Mouse (Mus musculus) heart, postnatal 0 days (tissue): ENCODE data around the gene Qpct. TPM values are rescaled to one million over a fixed set of nuclear protein-coding genes. Genes with fewer than 3 reads are reported as not detected.

ENCODE experiments used
- ATAC-seq: fragments of 200-750 bp; cut with Nextera tagmentation; 2 replicates; pipeline ENCODE4 v1.8.0; 2017; ENCODE audit warnings: low read depth, moderate number of reproducible peaks, moderate library complexity; ENCODE audit not compliant: insufficient read depth
- DNase-seq: peaks from one replicate; pipeline ENCODE4 v3.0.0-alpha.2; 2016; ENCODE audit warnings: low spot score
- H3K27ac ChIP-seq: fragments of 300-500 bp; sonication (generic); 2 replicates; pipeline ENCODE4 v1.5.1; 2014; ENCODE audit warnings: low read depth, mild to moderate bottlenecking
- H3K27me3 ChIP-seq: fragments of 300-500 bp; sonication (generic); 2 replicates; pipeline ENCODE4 v1.6.1; 2014; ENCODE audit warnings: low read length, mixed read lengths; ENCODE audit not compliant: control insufficient read depth, insufficient read depth
- H3K36me3 ChIP-seq: fragments of 300-500 bp; sonication (generic); replicated peaks from 2 replicates; pipeline ENCODE4 v1.6.1; 2014; ENCODE audit warnings: low read length, mixed read lengths; ENCODE audit not compliant: control insufficient read depth, insufficient read depth
- H3K4me1 ChIP-seq: fragments of 300-500 bp; sonication (generic); 2 replicates; pipeline ENCODE4 v1.6.1; 2014; ENCODE audit warnings: antibody characterized with exemption; ENCODE audit not compliant: control insufficient read depth, insufficient read depth
- H3K4me2 ChIP-seq: fragments of 300-500 bp; sonication (generic); 2 replicates; pipeline ENCODE4 v1.6.1; 2014; ENCODE audit warnings: low read depth, mild to moderate bottlenecking, low read length, moderate library complexity
- H3K4me3 ChIP-seq: fragments of 300-500 bp; sonication (generic); 2 replicates; pipeline ENCODE4 v1.5.1; 2014; ENCODE audit warnings: low read depth, low read length
- H3K9ac ChIP-seq: fragments of 300-500 bp; sonication (generic); replicated peaks from 2 replicates; pipeline ENCODE4 v1.6.1; 2014; ENCODE audit warnings: low read depth, low read length, mixed read lengths
- H3K9me3 ChIP-seq: fragments of 300-500 bp; sonication (generic); replicated peaks from 2 replicates; pipeline ENCODE4 v1.6.1; 2016; ENCODE audit warnings: low read length; ENCODE audit not compliant: control insufficient read depth
- CTCF ChIP-seq: IDR thresholded peaks from 2 replicates; pipeline ENCODE4 v1.5.1; 2016; ENCODE audit warnings: antibody characterized with exemption, control low read depth, low read depth
- EP300 ChIP-seq: IDR thresholded peaks from 2 replicates; pipeline ENCODE4 v1.6.1; 2016; ENCODE audit warnings: antibody characterized with exemption, low read depth
- WGBS: fragments of 180-500 bp; shearing (Covaris S2); extraction: QIAGEN DNeasy Blood & Tissue Kit; methylation state at CpG from one replicate; pipeline ENCODE4 v1.1.7; 2014; 5-methylcytosine and 5-hydroxymethylcytosine counted together
- polyA plus RNA-seq: library from polyadenylated mRNA; unstranded; fragments of >200 nt; fragmentation: Nextera tagmentation; extraction: Ambion mirVana; gene quantifications from 2 replicates; pipeline ENCODE4 v1.2.1, GENCODE M21; 2015
- total RNA-seq: library from RNA; depleted of rRNA; stranded (reverse); fragments of >200 nt; gene quantifications from 2 replicates; pipeline ENCODE4 v1.2.3, GENCODE M21; 2014; ENCODE audit warnings: low replicate concordance; rRNA removed

The Qpct gene
- 8.2 and 26.3 TPM in 2 replicates for total RNA-seq
- 21.2 TPM in 2 replicates for polyA plus RNA-seq

- ATAC-seq (no peak), DNase-seq (no peak)
- no peaks in the 10 kb centered on the region for H3K36me3 ChIP-seq
- peak within 1 kb of the TSS; percentile 95 for H3K4me2 ChIP-seq
- peak within 1 kb of the TSS; percentile 18; the same call in 1 of the 2 replicates for H3K27ac ChIP-seq
- H3K9me3 ChIP-seq: no peaks in the 10 kb centered on the region
- TF ChIP-seq CTCF: no peak; the same call in 1 of the 2 replicates
- no peak for TF ChIP-seq EP300
- peak within 1 kb of the TSS; percentile 61 for H3K4me3 ChIP-seq
- H3K4me1 ChIP-seq: no peaks in the 10 kb centered on the region
- WGBS: 76% methylated on average over 4 of the region's 4 CpGs
- H3K27me3 ChIP-seq: peaks cover 5% of the 10 kb centered on the region
- no peak within 1 kb of the TSS for H3K9ac ChIP-seq
These were observed at the start of gene Qpct for GRCm38 (mm10) chr17:79051606-79052005. Gene Qpct, plus strand, starts transcription at chr17:79051906.

GRCm38 (mm10) chr17:79013625-79014024 lies 38.1 kb upstream of the Qpct start:
- Histone ChIP-seq H3K27me3 (no peaks in the 10 kb centered on the region), H3K4me1 (peaks cover 18% of the 10 kb centered on the region)
- ATAC-seq: no peak

GRCm38 (mm10) chr17:79014911-79015685 lies 36.6 kb upstream of the Qpct start:
- no peaks in the 10 kb centered on the region for H3K9me3 ChIP-seq
- no peak for DNase-seq
- ATAC-seq: no peak
- WGBS: 73% methylated on average over 2 of the region's 2 CpGs
- no peak overlapping the region for H3K27ac ChIP-seq
- TF ChIP-seq EP300: no peak
- TF ChIP-seq CTCF: no peak
- peaks cover 23% of the 10 kb centered on the region for H3K36me3 ChIP-seq
- no peak overlapping the region for H3K9ac ChIP-seq
- H3K27me3 ChIP-seq: no peaks in the 10 kb centered on the region
- no peak overlapping the region for H3K4me2 ChIP-seq
- no peak overlapping the region for H3K4me3 ChIP-seq
- H3K4me1 ChIP-seq: peaks cover 29% of the 10 kb centered on the region

More at GRCm38 (mm10) chr17:79013625-79014024, 38.1 kb upstream of the Qpct start:
- no peak for TF ChIP-seq EP300
- TF ChIP-seq CTCF: no peak
- Histone ChIP-seq H3K4me3 (no peak overlapping the region), H3K36me3 (peaks cover 23% of the 10 kb centered on the region), H3K9me3 (no peaks in the 10 kb centered on the region), H3K27ac (no peak overlapping the region), H3K4me2 (no peak overlapping the region), H3K9ac (no peak overlapping the region)
- DNase-seq: no peak
- WGBS: 58% methylated on average over 2 of the region's 2 CpGs

- H3K27me3 ChIP-seq: no peaks in the 10 kb centered on the region
- no peak for TF ChIP-seq EP300
- TF ChIP-seq CTCF: no peak
- no peak overlapping the region for H3K4me3 ChIP-seq
- H3K9ac ChIP-seq: no peak overlapping the region
- DNase-seq: no peak
- no peaks in the 10 kb centered on the region for H3K9me3 ChIP-seq
- 41% methylated on average over 10 of the region's 10 CpGs for WGBS
- H3K27ac ChIP-seq: no peak overlapping the region
- peaks cover 29% of the 10 kb centered on the region for H3K4me1 ChIP-seq
- ATAC-seq: no peak
- H3K4me2 ChIP-seq: peak overlapping the region; percentile 3; the same call in 1 of the 2 replicates
- H3K36me3 ChIP-seq: peaks cover 23% of the 10 kb centered on the region
These were observed 35.9 kb upstream of the Qpct start for GRCm38 (mm10) chr17:79015831-79016230.

GRCm38 (mm10) chr17:79018422-79018821 lies 33.3 kb upstream of the Qpct start:
- no peak for DNase-seq

More at GRCm38 (mm10) chr17:79018422-79018821, 33.3 kb upstream of the Qpct start:
- Histone ChIP-seq H3K36me3 (no peaks in the 10 kb centered on the region), H3K4me2 (peak overlapping the region; percentile 44), H3K4me1 (peaks cover 29% of the 10 kb centered on the region), H3K27ac (no peak overlapping the region), H3K27me3 (no peaks in the 10 kb centered on the region), H3K4me3 (peak overlapping the region; percentile 84), H3K9me3 (no peaks in the 10 kb centered on the region), H3K9ac (no peak overlapping the region)
- 30% methylated on average over 9 of the region's 9 CpGs for whole genome bisulfite sequencing
- TF ChIP-seq EP300 (no peak), CTCF (no peak)
- ATAC-seq: no peak
